Mouse (Mus musculus) ES-E14 (cell line): ENCODE measurements around the gene Spata5.

Experiments used
- CHD2 ChIP-seq: IDR thresholded peaks from 2 replicates; pipeline ENCODE4 v1.6.1; 2014; ENCODE audit warnings: mild to moderate bottlenecking, low read depth, low read length, inconsistent platforms
- HCFC1 ChIP-seq: IDR thresholded peaks from 2 replicates; pipeline ENCODE4 v1.6.1; 2012; ENCODE audit warnings: low read length, inconsistent platforms, borderline replicate concordance; ENCODE audit not compliant: insufficient read depth
- MAFK ChIP-seq: IDR thresholded peaks from 2 replicates; pipeline ENCODE4 v1.6.1; 2014; ENCODE audit warnings: mild to moderate bottlenecking, low read depth, low read length, inconsistent platforms; ENCODE audit not compliant: insufficient read depth
- ZC3H11A ChIP-seq: IDR thresholded peaks from 2 replicates; pipeline ENCODE4 v1.6.1; 2012; ENCODE audit warnings: low read depth, mild to moderate bottlenecking, inconsistent platforms, low read length, borderline replicate concordance
- ZNF384 ChIP-seq: IDR thresholded peaks from 2 replicates; pipeline ENCODE4 v1.6.1; 2012; ENCODE audit warnings: low read depth, low read length, inconsistent platforms

DNA sequence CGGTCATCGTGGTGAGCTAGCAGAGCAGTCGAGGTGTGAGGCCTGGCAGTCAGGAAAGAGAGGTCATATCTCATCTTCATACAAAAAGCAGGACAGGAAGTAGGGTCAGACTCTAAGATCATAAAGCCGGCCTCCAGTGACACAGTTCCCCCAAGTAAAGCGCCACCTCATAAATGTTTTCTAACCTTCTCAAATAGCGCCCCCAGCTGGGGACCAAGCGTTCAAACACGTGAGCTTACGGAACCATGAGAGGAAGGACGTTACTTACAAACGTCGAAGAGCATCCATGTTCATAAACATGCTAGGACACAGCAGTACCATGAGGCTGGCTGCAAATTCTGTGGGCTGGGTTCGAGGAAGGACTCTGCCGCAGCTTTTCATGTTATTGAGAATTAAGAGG is 40.5 kb upstream of the Spata5 start:
- TF ChIP-seq HCFC1 (no peak), CHD2 (no peak), ZNF384 (no peak), MAFK (no peak), ZC3H11A (no peak)
